Mouse (Mus musculus) spleen, embryonic (tissue): Measurements from ENCODE around the gene Calcrl.

Experiments
- CTCF ChIA-PET: fragments of 350-600 bp; sonication (Branson Sonifier 250); formaldehyde crosslinking; loops from one replicate; lab custom pipeline; 2022; lab: Charles Lee

The Calcrl gene

DNA sequence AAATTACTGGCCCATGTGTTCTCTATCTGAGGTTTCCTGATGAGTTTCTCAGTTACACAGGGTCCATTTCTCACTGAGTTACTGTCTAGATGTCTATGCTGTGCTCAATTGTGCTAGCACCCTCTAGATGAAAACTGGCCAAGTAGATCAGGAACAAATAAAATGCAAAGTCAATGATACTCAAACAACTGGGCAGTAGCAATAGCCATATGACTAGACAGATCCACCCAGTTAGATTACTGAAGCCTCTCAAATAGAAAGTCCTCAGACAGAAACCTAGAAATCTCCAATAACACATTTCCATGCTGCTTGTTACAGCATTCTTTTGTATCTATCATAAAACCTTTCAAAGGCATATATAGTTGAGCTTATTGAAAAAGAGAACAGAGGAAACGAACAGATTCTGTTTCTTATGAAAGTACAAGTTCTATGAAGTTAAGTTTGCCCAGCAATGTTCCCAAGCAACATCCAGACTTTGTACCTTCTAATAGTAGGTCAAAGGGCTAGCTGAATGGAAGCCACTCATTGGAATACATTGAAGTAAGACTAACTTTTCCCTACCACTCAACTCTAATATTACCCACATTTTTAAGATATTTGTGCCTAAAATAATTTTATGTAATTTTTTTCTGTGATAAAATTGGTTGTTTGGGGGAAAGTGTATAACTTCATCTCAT is 87.3 kb downstream of the Calcrl start:
- CTCF ChIA-PET: no interaction called here

DNA sequence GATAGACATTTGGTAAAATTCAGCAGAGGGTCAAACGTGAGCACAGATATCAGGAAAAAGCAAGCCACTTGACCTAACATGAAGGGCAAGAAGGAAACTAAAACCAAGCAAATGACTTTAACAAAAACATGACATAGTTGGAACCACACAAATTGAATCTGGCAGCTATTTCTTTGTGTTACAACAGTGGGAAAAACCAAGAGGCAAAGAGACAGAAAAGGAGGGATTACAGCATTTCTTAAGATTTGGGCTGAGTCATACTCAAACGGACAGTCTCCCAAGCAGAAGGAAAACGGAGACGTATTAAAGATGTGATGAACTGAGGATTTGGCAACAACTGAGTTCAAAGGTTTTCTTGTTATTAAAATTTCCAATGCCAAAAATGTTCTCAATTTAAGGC is 88.9 kb downstream of the Calcrl start:
- CTCF ChIA-PET: no interaction called here

DNA sequence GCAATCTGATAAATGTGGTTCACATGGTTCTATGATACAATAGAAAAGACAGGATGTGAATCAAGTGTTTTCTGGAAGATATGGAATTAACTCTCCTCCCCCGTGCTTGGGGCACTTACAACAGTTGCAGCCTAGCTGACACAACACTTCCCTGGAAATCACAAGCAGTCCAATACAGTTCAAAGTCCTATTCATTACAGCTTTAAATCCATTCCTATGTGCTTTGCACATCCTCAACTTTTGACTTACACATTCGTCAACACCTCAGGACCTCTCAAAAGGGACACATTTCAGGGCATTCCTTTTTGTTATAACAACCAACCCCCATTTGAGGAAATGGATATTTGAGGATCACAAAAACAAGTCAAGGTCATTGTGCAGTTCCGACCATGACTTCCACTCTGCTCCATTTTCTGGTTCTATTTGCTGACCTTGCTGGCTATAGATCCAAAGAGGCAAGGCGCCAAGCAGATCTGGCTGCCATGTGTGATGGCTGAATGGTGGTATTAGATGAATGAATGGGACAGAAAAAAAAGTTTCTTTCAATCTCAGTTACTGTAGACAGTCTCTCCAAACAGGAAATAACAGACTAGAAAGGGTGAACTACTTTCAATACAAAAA is 108.9 kb downstream of the Calcrl start:
- CTCF ChIA-PET: no interaction called here

DNA sequence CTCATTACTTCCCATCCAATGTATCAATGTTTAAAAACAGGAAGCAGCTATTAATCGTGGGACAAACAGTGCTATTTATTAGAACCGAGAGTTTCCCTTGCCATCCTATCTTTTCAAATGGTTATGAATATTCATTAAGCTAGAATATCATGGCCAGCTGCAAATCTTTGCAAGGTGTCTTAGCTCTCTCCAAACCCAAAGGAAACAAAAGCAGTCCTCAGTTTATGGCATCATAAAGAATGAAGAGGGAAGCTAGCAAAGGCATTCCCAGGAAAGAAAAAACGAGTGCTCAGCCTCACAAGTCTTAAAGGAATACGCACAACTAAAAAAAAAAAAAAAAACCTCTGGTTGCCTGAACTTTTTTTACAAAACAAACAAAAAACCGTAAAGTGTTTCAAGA is 128.7 kb downstream of the Calcrl start:
- CTCF ChIA-PET: no interaction called here

DNA sequence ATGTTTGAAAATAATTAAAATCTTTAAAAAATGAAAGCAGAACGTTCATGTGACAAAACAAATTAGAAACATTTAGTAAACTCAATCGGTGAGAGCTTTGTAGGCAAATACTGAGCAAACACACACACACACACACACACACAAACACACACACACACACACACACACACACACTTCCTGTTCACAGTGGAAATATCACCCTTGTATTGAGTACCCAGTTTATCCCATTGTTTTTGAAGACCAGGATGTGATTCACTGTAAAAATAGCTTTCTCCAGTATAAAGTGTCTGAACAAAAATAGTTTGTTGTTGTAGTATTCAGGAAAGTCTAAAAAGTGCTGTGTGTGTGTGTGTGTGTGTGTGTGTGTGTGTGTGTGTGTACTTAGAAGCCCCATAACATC is 130.1 kb downstream of the Calcrl start:
- CTCF ChIA-PET: no interaction called here

DNA sequence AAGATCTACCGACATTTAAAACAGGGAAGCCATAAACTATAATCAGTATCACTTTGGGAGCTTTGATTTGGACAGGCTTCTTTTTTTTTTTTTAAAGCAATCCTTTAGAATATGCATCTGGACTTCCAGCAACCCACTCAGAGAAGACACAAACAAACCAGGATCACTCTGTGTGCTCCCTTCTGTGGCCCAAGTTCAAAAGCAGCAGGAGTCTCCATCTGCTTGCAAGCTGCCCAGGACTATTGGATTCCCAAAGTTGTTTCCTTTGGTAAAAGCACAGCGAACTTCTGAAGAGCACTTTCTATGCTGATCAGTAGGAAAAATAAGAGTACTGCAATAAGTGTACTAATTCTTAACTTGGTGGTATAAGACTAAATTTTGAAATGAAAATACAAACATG is 130.6 kb downstream of the Calcrl start:
- CTCF ChIA-PET: no interaction called here

DNA sequence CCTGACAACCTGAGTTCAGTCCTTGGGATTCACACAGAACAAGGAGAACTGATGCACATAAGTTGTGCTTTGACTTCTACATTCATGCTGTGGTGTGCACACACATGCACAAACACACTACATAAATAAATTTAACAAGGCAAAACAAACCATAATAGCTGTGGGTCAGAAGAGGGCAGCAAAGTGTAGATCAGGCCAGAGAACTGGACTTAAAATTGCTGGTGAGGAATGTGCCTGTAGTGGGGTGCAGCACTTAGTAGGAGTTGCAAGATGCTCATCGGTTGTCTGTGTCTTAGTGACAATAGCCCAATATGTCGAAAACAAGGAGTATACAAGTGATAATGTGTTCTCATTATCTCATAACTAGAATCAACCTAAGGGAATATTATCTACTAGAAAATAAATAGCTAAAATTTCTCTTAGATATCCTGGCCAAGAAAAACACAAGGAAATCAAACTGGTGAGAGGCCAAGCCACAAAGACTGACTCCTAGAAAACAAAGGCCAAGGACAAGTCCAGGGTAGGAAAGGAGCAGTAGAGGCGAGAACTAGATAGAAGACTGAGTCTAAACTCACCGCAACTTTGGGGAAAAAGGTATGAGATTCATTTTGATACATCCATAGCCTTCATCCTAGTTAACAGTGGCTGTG is 132.7 kb downstream of the Calcrl start:
- CTCF ChIA-PET: no interaction called here

DNA sequence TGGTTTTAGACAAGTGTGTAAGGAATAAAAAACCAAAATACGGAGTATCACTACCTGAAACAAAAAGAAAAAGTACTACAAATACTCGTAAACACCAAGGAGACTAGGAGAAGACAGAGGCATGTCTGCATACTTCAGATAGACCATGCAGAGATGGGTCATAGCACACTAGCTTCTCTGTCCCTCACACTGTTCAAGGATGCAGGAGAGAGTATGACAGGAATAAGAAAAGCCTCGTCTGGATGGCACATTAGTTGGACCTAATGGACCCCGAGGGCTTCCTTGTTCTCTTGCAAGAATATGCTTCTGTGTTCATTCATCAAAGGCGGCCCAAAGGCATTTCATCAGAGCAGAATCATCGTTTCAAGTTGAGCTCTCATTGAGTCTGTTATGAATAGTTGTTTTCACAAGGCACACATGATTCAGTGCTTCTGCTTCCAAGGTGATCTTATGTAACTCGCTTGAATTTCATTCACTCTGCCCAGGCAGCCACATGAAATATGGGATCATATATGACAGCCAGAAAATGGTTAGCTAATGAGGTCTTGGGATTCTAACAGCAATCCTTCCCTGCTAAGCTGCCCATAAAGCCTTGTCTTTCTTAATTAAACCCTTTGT is 136.2 kb downstream of the Calcrl start:
- CTCF ChIA-PET: no interaction called here
